Mouse (Mus musculus): Measurements from ENCODE around the gene Gm38394. TPM values are rescaled to one million over a fixed set of nuclear protein-coding genes. Genes with fewer than 3 reads are reported as not detected.

The Gm38394 gene
- polyA plus RNA-seq, 1 experiment: 13.1 TPM

DNA sequence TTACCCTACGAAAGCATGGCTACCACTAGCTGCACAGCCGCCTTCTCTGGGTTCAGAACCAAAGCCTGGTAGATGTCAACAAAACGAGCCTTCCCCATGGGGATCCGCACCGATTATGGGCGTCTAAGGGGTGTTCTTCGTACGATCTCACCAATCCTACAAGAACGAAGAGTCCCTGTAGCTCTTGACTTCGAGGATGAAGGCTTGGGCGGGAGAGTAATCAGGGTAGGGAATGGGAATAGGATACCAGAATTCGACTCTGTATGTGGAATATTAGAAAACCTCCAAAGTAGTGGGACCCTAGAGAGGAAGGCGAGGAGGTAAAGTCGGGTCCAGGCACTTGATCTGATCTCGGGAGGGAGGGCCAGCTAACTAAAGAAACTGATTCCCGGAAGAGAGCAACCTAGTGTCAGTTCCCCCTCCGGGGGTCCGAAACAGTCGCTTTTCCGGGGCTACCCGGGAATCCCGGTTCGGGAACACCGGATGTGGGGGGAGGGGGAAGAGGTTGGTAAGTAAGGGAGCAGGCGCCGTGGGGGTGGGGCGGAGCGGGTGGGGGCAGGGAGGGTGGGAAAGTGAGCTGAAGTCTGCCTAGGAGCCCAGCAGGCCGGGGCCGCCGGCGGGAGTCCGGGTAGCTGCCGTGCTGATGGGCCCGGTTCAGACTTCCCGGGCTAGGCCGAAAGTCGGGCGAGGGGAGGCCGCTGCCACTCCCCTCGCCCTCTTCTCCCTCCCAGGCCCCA is 484 bp downstream of the Gm38394 start, which contains the start of gene Zbed6:
Gene Zbed6 (minus strand): TSS at position 420 of the 737 bp plus-strand sequence.
- peak within 1 kb of the TSS; percentile 89 for H3K27ac ChIP-seq (ENCODE audit: control insufficient read depth, insufficient read depth, low read depth, low read length, poor library complexity)
- TF ChIP-seq POLR2A (IDR thresholded peaks at IDR 0.05; ENCODE audit: borderline replicate concordance, control insufficient read depth, low read depth, low read length) (no peak), CTCF (IDR thresholded peaks at IDR 0.05; ENCODE audit: control insufficient read depth, insufficient read depth, low read length) (no peak)
- WGBS: under 1% methylated on average over 41 of the region's 41 CpGs
- H3K4me1 ChIP-seq (ENCODE audit: control insufficient read depth, insufficient read depth, low read length): no peaks in the 10 kb centered on the region
- H3K4me3 ChIP-seq (replicated peaks; ENCODE audit: control insufficient read depth, low read depth, low read length): peak within 1 kb of the TSS; percentile 98

DNA sequence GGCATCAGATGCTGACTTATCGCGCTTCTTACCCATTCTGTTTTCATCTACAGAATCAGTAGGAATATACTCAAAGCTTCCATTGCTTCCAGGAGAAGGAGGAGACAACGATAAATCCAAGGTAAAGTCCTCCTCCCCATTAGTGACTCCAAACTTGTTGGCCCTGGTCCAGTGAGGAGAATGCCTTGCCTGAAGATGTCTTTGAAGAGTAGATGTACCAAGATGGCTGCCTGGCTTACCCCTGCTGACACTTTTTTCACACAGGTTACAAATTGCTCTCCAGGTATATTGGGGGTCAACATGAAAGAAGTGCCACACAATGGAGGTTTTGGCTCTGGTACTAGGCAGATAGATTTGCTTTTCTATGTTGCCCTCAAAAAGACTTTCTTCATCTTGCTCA is 2.2 kb downstream of the Gm38394 start:
- TF ChIP-seq POLR2A (IDR thresholded peaks at IDR 0.05; ENCODE audit: borderline replicate concordance, control insufficient read depth, low read depth, low read length): no peak
- TF ChIP-seq CTCF (IDR thresholded peaks at IDR 0.05; ENCODE audit: control insufficient read depth, insufficient read depth, low read length): no peak
- Histone ChIP-seq H3K27ac (ENCODE audit: control insufficient read depth, insufficient read depth, low read depth, low read length, poor library complexity) (no peak overlapping the region), H3K4me1 (ENCODE audit: control insufficient read depth, insufficient read depth, low read length) (no peaks in the 10 kb centered on the region), H3K4me3 (replicated peaks; ENCODE audit: control insufficient read depth, low read depth, low read length) (no peak overlapping the region)
- 97% methylated on average over 3 of the region's 3 CpGs for WGBS

DNA sequence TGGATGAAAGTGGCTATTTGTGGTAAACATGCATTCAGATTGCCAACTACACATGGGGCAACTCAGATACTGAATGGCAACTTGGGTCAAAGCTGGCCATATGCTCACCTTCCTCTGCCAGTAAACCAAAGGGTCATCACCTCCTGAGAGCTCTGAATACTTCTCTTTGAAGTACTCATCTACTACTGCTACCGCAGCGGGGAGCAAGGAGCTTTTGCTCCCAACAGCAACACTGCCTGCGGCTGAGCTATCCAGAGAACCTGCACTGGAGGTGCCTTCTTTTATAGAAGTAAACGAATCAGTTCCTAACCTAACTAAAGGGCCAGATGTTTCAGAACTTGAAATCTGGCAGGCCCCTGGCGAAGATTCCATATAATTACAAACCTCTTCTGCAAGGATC is 4.3 kb downstream of the Gm38394 start:
- Histone ChIP-seq H3K27ac (ENCODE audit: control insufficient read depth, insufficient read depth, low read depth, low read length, poor library complexity) (no peak overlapping the region), H3K4me1 (ENCODE audit: control insufficient read depth, insufficient read depth, low read length) (no peaks in the 10 kb centered on the region), H3K4me3 (replicated peaks; ENCODE audit: control insufficient read depth, low read depth, low read length) (no peak overlapping the region)
- TF ChIP-seq POLR2A (IDR thresholded peaks at IDR 0.05; ENCODE audit: borderline replicate concordance, control insufficient read depth, low read depth, low read length) (no peak), CTCF (IDR thresholded peaks at IDR 0.05; ENCODE audit: control insufficient read depth, insufficient read depth, low read length) (no peak)
- WGBS: 92% methylated on average over 5 of the region's 5 CpGs

DNA sequence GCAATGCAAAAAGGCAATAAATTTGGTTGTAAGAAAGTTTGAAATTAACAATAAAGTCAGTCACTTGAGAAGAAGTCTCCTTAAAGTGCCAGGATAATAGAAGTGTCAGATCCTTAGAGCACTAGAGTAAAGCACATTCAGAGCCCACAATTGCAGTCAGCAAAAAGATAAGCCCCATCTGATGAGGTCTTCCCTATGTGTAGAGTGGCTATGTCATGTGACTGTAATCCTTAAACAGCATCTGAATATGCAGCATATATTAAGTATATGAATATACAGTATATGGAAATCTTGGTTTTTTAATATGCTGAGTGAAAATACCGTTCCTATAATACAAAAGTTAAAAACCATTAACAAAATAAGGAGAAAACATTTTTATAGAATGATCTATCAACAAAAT is 8.1 kb downstream of the Gm38394 start:
- H3K4me3 ChIP-seq (replicated peaks; ENCODE audit: control insufficient read depth, low read depth, low read length): no peak overlapping the region
- no peak overlapping the region for H3K27ac ChIP-seq (ENCODE audit: control insufficient read depth, insufficient read depth, low read depth, low read length, poor library complexity)
- no peaks in the 10 kb centered on the region for H3K4me1 ChIP-seq (ENCODE audit: control insufficient read depth, insufficient read depth, low read length)
- TF ChIP-seq CTCF (IDR thresholded peaks at IDR 0.05; ENCODE audit: control insufficient read depth, insufficient read depth, low read length) (no peak), POLR2A (IDR thresholded peaks at IDR 0.05; ENCODE audit: borderline replicate concordance, control insufficient read depth, low read depth, low read length) (no peak)
- 92% methylated on average over 1 of the region's 1 CpGs for WGBS

DNA sequence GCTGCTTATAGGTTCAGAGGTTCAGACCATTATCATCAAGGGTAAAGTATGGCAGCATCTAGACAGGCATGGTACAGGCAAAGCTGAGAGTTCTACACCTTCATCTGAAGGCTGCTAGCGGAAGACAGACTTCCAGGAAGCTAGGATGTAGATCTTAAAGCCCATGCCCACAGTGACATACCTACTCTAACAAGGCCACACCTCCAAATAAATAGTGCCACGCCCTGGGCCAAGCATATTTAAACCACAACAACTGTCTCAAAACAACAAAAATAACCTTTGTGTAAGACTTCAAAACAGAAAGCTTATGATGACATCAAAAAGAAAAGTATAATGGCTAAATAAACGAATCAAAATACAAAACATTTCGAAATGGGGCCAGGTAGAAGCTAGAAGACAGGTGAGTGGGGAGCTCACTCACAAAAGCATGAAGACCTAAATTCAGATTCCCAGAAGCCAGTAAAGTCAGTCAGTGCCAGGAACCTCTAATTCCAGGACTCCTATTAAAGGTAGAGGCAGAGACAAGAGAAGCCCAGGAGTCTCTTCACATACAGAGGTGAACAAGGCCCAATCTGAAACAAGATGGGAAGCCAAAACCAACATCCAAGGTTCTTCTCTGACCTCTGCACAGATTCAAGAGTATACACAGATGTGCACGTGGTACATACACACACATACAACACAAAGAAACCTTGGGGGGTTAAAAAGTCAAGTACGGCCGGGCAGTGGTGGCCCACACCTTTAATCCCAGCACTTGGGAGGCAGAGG is 10.6 kb downstream of the Gm38394 start:
- TF ChIP-seq CTCF (IDR thresholded peaks at IDR 0.05; ENCODE audit: control insufficient read depth, insufficient read depth, low read length): no peak
- no peak overlapping the region for H3K27ac ChIP-seq (ENCODE audit: control insufficient read depth, insufficient read depth, low read depth, low read length, poor library complexity)
- 87% methylated on average over 7 of the region's 7 CpGs for WGBS
- H3K4me3 ChIP-seq (replicated peaks; ENCODE audit: control insufficient read depth, low read depth, low read length): no peak overlapping the region
- no peaks in the 10 kb centered on the region for H3K4me1 ChIP-seq (ENCODE audit: control insufficient read depth, insufficient read depth, low read length)

DNA sequence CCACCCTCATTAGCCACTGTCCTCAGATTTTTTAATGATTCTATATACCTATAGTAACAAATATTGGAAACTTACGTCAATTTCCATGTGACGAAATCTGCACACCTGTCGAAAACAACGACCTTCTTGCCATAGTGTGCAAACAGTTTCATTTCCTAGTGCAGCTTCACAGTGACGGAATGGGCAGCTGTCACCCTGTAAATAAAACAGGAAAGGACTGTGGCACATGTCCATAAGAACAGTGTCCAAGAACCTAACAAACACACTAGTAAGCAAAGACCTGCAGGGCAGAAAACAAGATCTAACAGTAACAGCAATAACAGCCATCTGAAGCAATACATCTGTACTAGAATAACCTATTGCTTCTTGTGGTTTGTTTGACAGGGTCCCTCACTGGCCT is 15.5 kb downstream of the Gm38394 start:
- H3K27ac ChIP-seq (ENCODE audit: control insufficient read depth, insufficient read depth, low read depth, low read length, poor library complexity): no peak overlapping the region
- no peak overlapping the region for H3K4me3 ChIP-seq (replicated peaks; ENCODE audit: control insufficient read depth, low read depth, low read length)
- no peak for TF ChIP-seq CTCF (IDR thresholded peaks at IDR 0.05; ENCODE audit: control insufficient read depth, insufficient read depth, low read length)
- no peak for TF ChIP-seq POLR2A (IDR thresholded peaks at IDR 0.05; ENCODE audit: borderline replicate concordance, control insufficient read depth, low read depth, low read length)
- WGBS: 81% methylated on average over 5 of the region's 5 CpGs
- H3K4me1 ChIP-seq (ENCODE audit: control insufficient read depth, insufficient read depth, low read length): no peaks in the 10 kb centered on the region

DNA sequence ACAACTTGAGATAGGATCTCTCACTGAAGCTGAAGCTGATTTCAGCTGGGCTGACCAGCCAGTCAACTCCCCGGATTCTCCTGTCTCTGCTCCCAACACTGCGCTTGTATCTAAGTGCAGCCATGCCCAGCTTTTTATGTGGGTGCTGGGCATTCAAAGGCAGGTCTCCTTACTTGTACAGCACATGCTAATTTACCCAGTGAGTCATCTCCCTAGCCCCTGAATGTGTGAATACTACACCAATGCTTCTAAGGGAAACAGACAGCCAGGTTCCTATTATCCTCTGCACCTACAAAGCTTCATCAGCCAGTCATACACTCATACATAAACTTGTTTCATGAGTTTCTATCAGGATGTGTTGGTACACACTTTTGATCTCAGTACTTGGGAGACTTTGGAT is 20.0 kb downstream of the Gm38394 start:
- Histone ChIP-seq H3K4me1 (ENCODE audit: control insufficient read depth, insufficient read depth, low read length) (no peaks in the 10 kb centered on the region), H3K4me3 (replicated peaks; ENCODE audit: control insufficient read depth, low read depth, low read length) (no peak overlapping the region), H3K27ac (ENCODE audit: control insufficient read depth, insufficient read depth, low read depth, low read length, poor library complexity) (no peak overlapping the region)
- 98% methylated on average over 2 of the region's 2 CpGs for WGBS
- TF ChIP-seq POLR2A (IDR thresholded peaks at IDR 0.05; ENCODE audit: borderline replicate concordance, control insufficient read depth, low read depth, low read length): no peak
- TF ChIP-seq CTCF (IDR thresholded peaks at IDR 0.05; ENCODE audit: control insufficient read depth, insufficient read depth, low read length): no peak

DNA sequence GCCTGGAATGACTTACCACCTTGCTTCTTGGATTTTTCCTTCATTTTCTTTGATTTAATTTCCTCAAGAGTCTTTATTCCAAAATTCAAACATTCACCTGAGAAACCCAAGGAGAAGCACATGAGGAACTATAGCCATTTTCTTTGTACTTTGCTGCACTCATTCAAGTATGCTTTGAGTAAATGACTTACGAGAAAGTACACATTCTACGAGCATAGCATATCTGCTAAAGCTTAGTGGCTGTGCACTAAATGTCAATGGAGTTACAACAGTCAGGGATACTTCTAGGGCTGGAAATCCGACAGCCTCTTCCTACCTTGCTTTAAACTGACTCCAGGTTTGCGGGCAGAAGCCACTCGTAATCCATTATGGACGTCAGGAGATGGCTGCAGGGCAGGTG is 22.6 kb downstream of the Gm38394 start:
- TF ChIP-seq POLR2A (IDR thresholded peaks at IDR 0.05; ENCODE audit: borderline replicate concordance, control insufficient read depth, low read depth, low read length): no peak
- no peak for TF ChIP-seq CTCF (IDR thresholded peaks at IDR 0.05; ENCODE audit: control insufficient read depth, insufficient read depth, low read length)
- Histone ChIP-seq H3K27ac (ENCODE audit: control insufficient read depth, insufficient read depth, low read depth, low read length, poor library complexity) (no peak overlapping the region), H3K4me3 (replicated peaks; ENCODE audit: control insufficient read depth, low read depth, low read length) (no peak overlapping the region), H3K4me1 (ENCODE audit: control insufficient read depth, insufficient read depth, low read length) (no peaks in the 10 kb centered on the region)
- WGBS: 94% methylated on average over 6 of the region's 6 CpGs

Measured in bone marrow, adult 2 months (tissue).